Mouse (Mus musculus) megakaryocyte, embryonic 14.5 days (primary cell): ENCODE results near the gene Taf3. TPM values are rescaled to one million over a fixed set of nuclear protein-coding genes. Genes with fewer than 3 reads are reported as not detected.

ENCODE experiments used
- H3K27me3 ChIP-seq: replicated peaks from 2 replicates; pipeline ENCODE3; 2012; ENCODE audit warnings: inconsistent platforms
- H3K36me3 ChIP-seq: replicated peaks from 2 replicates; pipeline ENCODE3; 2012; ENCODE audit warnings: low read length, inconsistent platforms, mixed read lengths
- H3K4me1 ChIP-seq: 2 replicates; pipeline ENCODE4 v1.6.1; 2012; ENCODE audit warnings: inconsistent platforms
- H3K4me3 ChIP-seq: replicated peaks from 2 replicates; pipeline ENCODE3; 2012; ENCODE audit warnings: moderate library complexity, mild to moderate bottlenecking, inconsistent platforms
- H3K9me3 ChIP-seq: 2 replicates; pipeline ENCODE4 v1.6.1; 2012; ENCODE audit warnings: inconsistent platforms
- FLI1 ChIP-seq: IDR thresholded peaks from 2 replicates; pipeline ENCODE4 v1.6.1; 2012; ENCODE audit warnings: low read length, inconsistent platforms, mixed read lengths
- GATA1 ChIP-seq: IDR thresholded peaks from 3 replicates; pipeline ENCODE4 v1.6.1; 2012; ENCODE audit warnings: mixed read lengths, low read length, inconsistent platforms, borderline replicate concordance
- polyA plus RNA-seq: library from polyadenylated mRNA; stranded (reverse); fragments of >175 nt; gene quantifications from 2 replicates; pipeline ENCODE4 v1.2.3, GENCODE M21; 2012; ENCODE audit warnings: low replicate concordance; ENCODE audit not compliant: insufficient read depth

Taf3 gene
- polyA plus RNA-seq, 1 experiment = 19.0 TPM

DNA sequence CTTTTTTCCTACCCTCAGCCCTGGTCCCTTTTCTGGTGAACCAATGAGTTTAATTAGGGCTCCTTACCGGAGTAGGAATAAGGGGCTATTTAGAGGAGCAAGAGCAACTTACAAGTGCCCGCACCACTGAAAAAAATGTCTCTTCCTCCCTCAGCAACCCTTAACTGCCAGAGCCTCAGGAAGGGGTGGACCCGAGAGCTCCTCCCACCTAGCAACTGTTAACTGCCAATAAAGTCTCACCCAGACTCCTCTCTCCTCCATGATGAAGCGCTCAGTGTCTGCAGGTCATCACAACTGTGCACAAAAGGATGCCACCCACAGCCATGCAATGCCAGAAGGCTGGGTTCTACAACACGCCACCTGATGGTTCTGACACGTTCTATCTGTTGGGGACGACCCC is 23.4 kb upstream of the Taf3 start:
- no peaks in the 10 kb centered on the region for H3K27me3 ChIP-seq
- no peak overlapping the region for H3K4me3 ChIP-seq
- peaks cover 79% of the 10 kb centered on the region for H3K4me1 ChIP-seq
- H3K36me3 ChIP-seq = peaks cover 70% of the 10 kb centered on the region
- TF ChIP-seq GATA1 = no peak
- TF ChIP-seq FLI1 = no peak
- no peaks in the 10 kb centered on the region for H3K9me3 ChIP-seq

- peaks cover 96% of the 10 kb centered on the region for H3K36me3 ChIP-seq
- H3K4me3 ChIP-seq = no peak overlapping the region
- H3K4me1 ChIP-seq = no peaks in the 10 kb centered on the region
- no peaks in the 10 kb centered on the region for H3K9me3 ChIP-seq
- TF ChIP-seq GATA1 = no peak
- no peak for TF ChIP-seq FLI1
- H3K27me3 ChIP-seq = no peaks in the 10 kb centered on the region
Observed at GRCm38 (mm10) chr2:10058836-10059235, 10.4 kb upstream of the Taf3 start.

DNA sequence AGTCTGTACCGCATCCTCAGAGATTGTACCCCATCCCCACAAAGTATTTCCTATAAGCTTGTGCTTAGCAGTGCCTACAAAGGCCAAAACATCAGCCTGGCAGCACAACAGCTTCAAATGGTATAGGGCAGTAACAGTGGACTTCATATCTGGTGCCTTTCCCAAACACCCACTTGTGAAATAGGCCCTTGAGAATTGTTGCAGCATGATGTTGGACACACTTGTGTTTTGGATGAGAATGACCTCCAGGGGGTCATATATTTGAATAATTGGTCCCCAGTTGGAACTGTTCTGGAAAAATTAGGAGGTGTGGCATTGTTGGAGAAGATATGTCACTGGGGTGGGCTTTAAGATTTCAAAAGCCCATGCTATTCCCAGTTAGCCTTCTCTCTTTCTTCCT is 3.6 kb upstream of the Taf3 start:
- Histone ChIP-seq H3K36me3 (peaks cover 35% of the 10 kb centered on the region), H3K27me3 (no peaks in the 10 kb centered on the region), H3K4me1 (peaks cover 22% of the 10 kb centered on the region), H3K9me3 (no peaks in the 10 kb centered on the region), H3K4me3 (no peak overlapping the region)
- no peak for TF ChIP-seq FLI1
- no peak for TF ChIP-seq GATA1

- no peak for TF ChIP-seq FLI1
- TF ChIP-seq GATA1 = no peak
- Histone ChIP-seq H3K4me3 (no peak overlapping the region), H3K4me1 (peaks cover 23% of the 10 kb centered on the region)
Observed at GRCm38 (mm10) chr2:10050878-10051277, 2.5 kb upstream of the Taf3 start.

GRCm38 (mm10) chr2:10049456-10049855 is 1.1 kb upstream of the Taf3 start:
- Histone ChIP-seq H3K4me3 (peak overlapping the region; percentile 99), H3K9me3 (no peaks in the 10 kb centered on the region), H3K27me3 (no peaks in the 10 kb centered on the region), H3K36me3 (peaks cover 10% of the 10 kb centered on the region), H3K4me1 (peaks cover 23% of the 10 kb centered on the region)
- TF ChIP-seq GATA1 = no peak
- TF ChIP-seq FLI1 = no peak

More at GRCm38 (mm10) chr2:10050878-10051277, 2.5 kb upstream of the Taf3 start:
- no peaks in the 10 kb centered on the region for H3K9me3 ChIP-seq
- peaks cover 24% of the 10 kb centered on the region for H3K36me3 ChIP-seq
- no peaks in the 10 kb centered on the region for H3K27me3 ChIP-seq

GRCm38 (mm10) chr2:10047758-10048436 is 499 bp downstream of the Taf3 start:
- no peak for TF ChIP-seq FLI1
- TF ChIP-seq GATA1 = no peak
- Histone ChIP-seq H3K27me3 (no peaks in the 10 kb centered on the region), H3K4me3 (peak overlapping the region; percentile 99), H3K36me3 (no peaks in the 10 kb centered on the region), H3K4me1 (peaks cover 23% of the 10 kb centered on the region), H3K9me3 (no peaks in the 10 kb centered on the region)

- peaks cover 14% of the 10 kb centered on the region for H3K4me1 ChIP-seq
- no peaks in the 10 kb centered on the region for H3K9me3 ChIP-seq
- no peaks in the 10 kb centered on the region for H3K27me3 ChIP-seq
- TF ChIP-seq FLI1 (no peak), GATA1 (no peak)
- peaks cover 15% of the 10 kb centered on the region for H3K36me3 ChIP-seq
- H3K4me3 ChIP-seq = no peak overlapping the region
Observed at GRCm38 (mm10) chr2:10034976-10035375, 13.4 kb downstream of the Taf3 start.

DNA sequence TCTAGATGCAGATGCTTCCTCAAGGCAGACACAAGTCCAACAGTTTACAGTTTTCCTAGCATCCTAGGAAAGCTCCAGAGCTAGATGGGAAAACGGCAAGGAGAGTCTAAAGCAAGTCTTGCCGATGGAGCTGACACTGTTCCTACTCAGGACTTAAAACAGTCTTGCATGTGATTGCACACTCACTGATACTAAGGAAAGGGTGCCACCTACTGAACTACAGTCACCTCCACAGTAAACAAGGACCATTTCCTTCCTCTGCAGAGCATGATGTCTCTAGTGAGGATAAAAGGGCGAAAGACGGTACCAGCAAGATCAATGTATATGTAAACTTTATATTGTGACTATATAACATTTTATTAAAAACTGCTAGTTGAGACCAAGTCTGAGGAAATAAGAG is 14.7 kb downstream of the Taf3 start:
- Histone ChIP-seq H3K4me1 (peaks cover 21% of the 10 kb centered on the region), H3K9me3 (no peaks in the 10 kb centered on the region), H3K36me3 (peaks cover 6% of the 10 kb centered on the region), H3K27me3 (no peaks in the 10 kb centered on the region), H3K4me3 (no peak overlapping the region)
- TF ChIP-seq GATA1 (no peak), FLI1 (no peak)

- no peak for TF ChIP-seq FLI1
- no peak for TF ChIP-seq GATA1
- Histone ChIP-seq H3K36me3 (no peaks in the 10 kb centered on the region), H3K4me3 (no peak overlapping the region), H3K27me3 (no peaks in the 10 kb centered on the region), H3K4me1 (peaks cover 33% of the 10 kb centered on the region), H3K9me3 (no peaks in the 10 kb centered on the region)
Observed at GRCm38 (mm10) chr2:10029755-10030154, 18.6 kb downstream of the Taf3 start.

- TF ChIP-seq GATA1 (no peak), FLI1 (no peak)
- Histone ChIP-seq H3K4me3 (no peak overlapping the region), H3K4me1 (peaks cover 28% of the 10 kb centered on the region), H3K9me3 (no peaks in the 10 kb centered on the region), H3K36me3 (no peaks in the 10 kb centered on the region), H3K27me3 (no peaks in the 10 kb centered on the region)
Observed at GRCm38 (mm10) chr2:10024264-10024663, 24.1 kb downstream of the Taf3 start.

- no peaks in the 10 kb centered on the region for H3K27me3 ChIP-seq
- no peak for TF ChIP-seq FLI1
- TF ChIP-seq GATA1 = no peak
- H3K9me3 ChIP-seq = no peaks in the 10 kb centered on the region
- no peaks in the 10 kb centered on the region for H3K36me3 ChIP-seq
- H3K4me3 ChIP-seq = no peak overlapping the region
- H3K4me1 ChIP-seq = peaks cover 31% of the 10 kb centered on the region
Observed at GRCm38 (mm10) chr2:10021296-10021695, 27.1 kb downstream of the Taf3 start.
